Mouse (Mus musculus) intestine, postnatal 0 days (tissue): ENCODE results near the gene Srcin1. TPM values are rescaled to one million over a fixed set of nuclear protein-coding genes. Genes with fewer than 3 reads are reported as not detected.
A peak's percentile ranks its signal among the peaks of the same experiment; 100 is the strongest.

Source experiments
- ATAC-seq: fragments of 200-750 bp; cut with Nextera tagmentation; 2 replicates; pipeline ENCODE4 v1.8.0; 2017; ENCODE audit warnings: mild to moderate bottlenecking, moderate TSS enrichment, moderate library complexity
- H3K27ac ChIP-seq: fragments of 300-500 bp; sonication (generic); 2 replicates; pipeline ENCODE4 v1.5.1; 2014; ENCODE audit warnings: mild to moderate bottlenecking, low read depth, low read length, moderate library complexity
- H3K27me3 ChIP-seq: fragments of 300-500 bp; sonication (generic); replicated peaks from 2 replicates; pipeline ENCODE4 v1.6.1; 2014; ENCODE audit warnings: low read length, mixed read lengths; ENCODE audit not compliant: control insufficient read depth, insufficient read depth
- H3K36me3 ChIP-seq: fragments of 300-500 bp; sonication (generic); 2 replicates; pipeline ENCODE4 v1.6.1; 2014; ENCODE audit warnings: mild to moderate bottlenecking, moderate library complexity; ENCODE audit not compliant: control insufficient read depth, insufficient read depth
- H3K4me1 ChIP-seq: fragments of 300-500 bp; sonication (generic); replicated peaks from 2 replicates; pipeline ENCODE4 v1.6.1; 2014; ENCODE audit warnings: antibody characterized with exemption, low read length, mixed read lengths; ENCODE audit not compliant: control insufficient read depth, insufficient read depth
- H3K4me2 ChIP-seq: fragments of 300-500 bp; sonication (generic); replicated peaks from 2 replicates; pipeline ENCODE4 v1.6.1; 2014; ENCODE audit warnings: low read depth, mild to moderate bottlenecking, moderate library complexity
- H3K4me3 ChIP-seq: fragments of 300-500 bp; sonication (generic); 2 replicates; pipeline ENCODE4 v1.5.1; 2014; ENCODE audit warnings: low read depth, low read length
- H3K9ac ChIP-seq: fragments of 300-500 bp; sonication (generic); 2 replicates; pipeline ENCODE4 v1.6.1; 2014; ENCODE audit warnings: mild to moderate bottlenecking, low read depth, low read length
- H3K9me3 ChIP-seq: fragments of 300-500 bp; sonication (generic); 2 replicates; pipeline ENCODE4 v1.6.1; 2016; ENCODE audit warnings: mixed run types; ENCODE audit not compliant: control insufficient read depth
- CTCF ChIP-seq: sonication (generic); IDR thresholded peaks from 2 replicates; pipeline ENCODE4 v1.5.1; 2016; ENCODE audit warnings: low read depth, mild to moderate bottlenecking, control low read depth, antibody characterized with exemption, moderate library complexity
- WGBS: fragments of 180-500 bp; shearing (Covaris S2); extraction: QIAGEN DNeasy Blood & Tissue Kit; methylation state at CpG from one replicate; pipeline ENCODE4 v1.1.7; 2014; 5-methylcytosine and 5-hydroxymethylcytosine counted together
- polyA plus RNA-seq: library from polyadenylated mRNA; unstranded; fragments of >200 nt; fragmentation: Nextera tagmentation; extraction: Ambion mirVana; gene quantifications from 2 replicates; pipeline ENCODE4 v1.2.1, GENCODE M21; 2015

The Srcin1 gene
- polyA plus RNA-seq, 1 experiment from 2014 or later, result 0.18 TPM

DNA sequence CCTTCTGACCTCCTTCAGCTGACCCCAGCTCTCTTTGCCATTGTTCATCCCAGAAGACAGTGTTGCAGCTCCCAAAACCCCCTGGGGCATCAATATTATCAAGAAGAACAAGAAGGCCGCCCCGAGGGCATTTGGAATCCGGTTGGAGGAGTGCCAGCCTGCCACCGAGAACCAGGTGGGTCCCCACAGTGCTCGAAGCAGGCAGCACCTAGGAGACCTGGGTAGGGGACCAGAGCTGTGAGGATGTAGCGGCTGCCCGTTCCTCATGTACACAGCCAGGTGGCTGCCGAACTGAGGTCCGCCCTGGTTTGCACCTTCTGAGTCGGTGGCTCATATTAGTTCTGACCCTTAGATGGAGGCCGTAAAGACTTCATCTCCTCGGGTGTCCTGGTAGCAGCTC lies 110.0 kb downstream of the Srcin1 start:
- no peaks in the 10 kb centered on the region for H3K9me3 ChIP-seq
- no peak for ATAC-seq
- H3K4me2 ChIP-seq, result no peak overlapping the region
- no peak overlapping the region for H3K4me3 ChIP-seq
- no peak for TF ChIP-seq CTCF
- H3K27ac ChIP-seq, result no peak overlapping the region
- 90% methylated on average over 12 of the region's 12 CpGs for WGBS
- H3K9ac ChIP-seq, result no peak overlapping the region
- no peaks in the 10 kb centered on the region for H3K27me3 ChIP-seq
- H3K36me3 ChIP-seq, result peaks cover 70% of the 10 kb centered on the region
- no peaks in the 10 kb centered on the region for H3K4me1 ChIP-seq

- H3K4me2 ChIP-seq, result no peak overlapping the region
- no peak for ATAC-seq
- no peak overlapping the region for H3K27ac ChIP-seq
- WGBS, result 92% methylated on average over 4 of the region's 4 CpGs
- no peak overlapping the region for H3K4me3 ChIP-seq
- no peak for TF ChIP-seq CTCF
- no peak overlapping the region for H3K9ac ChIP-seq
- H3K36me3 ChIP-seq, result peaks cover 60% of the 10 kb centered on the region
- H3K27me3 ChIP-seq, result no peaks in the 10 kb centered on the region
- H3K9me3 ChIP-seq, result no peaks in the 10 kb centered on the region
- H3K4me1 ChIP-seq, result no peaks in the 10 kb centered on the region
Observed at GRCm38 (mm10) chr11:97463991-97464390, 112.0 kb downstream of the Srcin1 start.

DNA sequence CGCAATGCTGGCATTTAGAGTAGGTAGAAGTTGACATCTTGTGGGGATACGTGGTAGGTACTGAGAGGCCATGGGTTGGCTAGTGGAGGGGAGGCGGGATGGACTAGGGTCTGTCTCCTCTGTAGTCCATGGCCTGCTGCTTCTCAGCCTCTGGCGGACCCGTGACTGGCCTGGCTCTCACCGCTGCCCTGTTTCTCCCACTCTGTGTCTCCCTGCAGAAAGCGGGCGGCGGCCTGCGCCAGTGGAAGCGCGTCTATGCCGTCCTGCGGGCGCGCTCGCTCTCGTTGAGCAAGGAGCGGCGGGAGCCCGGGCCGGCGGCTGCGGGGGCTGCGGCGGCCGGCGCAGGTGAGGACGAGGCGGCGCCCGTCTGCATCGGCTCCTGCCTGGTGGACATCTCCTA lies 112.8 kb downstream of the Srcin1 start:
- Histone ChIP-seq H3K4me1 (no peaks in the 10 kb centered on the region), H3K9me3 (no peaks in the 10 kb centered on the region), H3K4me2 (no peak overlapping the region), H3K27ac (no peak overlapping the region), H3K27me3 (no peaks in the 10 kb centered on the region), H3K9ac (no peak overlapping the region), H3K4me3 (no peak overlapping the region), H3K36me3 (peaks cover 59% of the 10 kb centered on the region)
- no peak for TF ChIP-seq CTCF
- whole genome bisulfite sequencing, result 63% methylated on average over 33 of the region's 33 CpGs
- ATAC-seq, result no peak

- Histone ChIP-seq H3K4me2 (no peak overlapping the region), H3K27ac (no peak overlapping the region), H3K9me3 (no peaks in the 10 kb centered on the region), H3K4me3 (no peak overlapping the region), H3K9ac (no peak overlapping the region), H3K27me3 (no peaks in the 10 kb centered on the region), H3K36me3 (peaks cover 59% of the 10 kb centered on the region), H3K4me1 (no peaks in the 10 kb centered on the region)
- ATAC-seq, result no peak
- TF ChIP-seq CTCF, result 0 out of 2 replicates have a peak, but pooled peaks have one; percentile 12
- WGBS, result 91% methylated on average over 6 of the region's 6 CpGs
Observed at GRCm38 (mm10) chr11:97462538-97462937, 113.4 kb downstream of the Srcin1 start.

GRCm38 (mm10) chr11:97461307-97461820 lies 114.6 kb downstream of the Srcin1 start:
- H3K36me3 ChIP-seq, result peaks cover 56% of the 10 kb centered on the region

More at GRCm38 (mm10) chr11:97461307-97461820, 114.6 kb downstream of the Srcin1 start:
- no peak for ATAC-seq
- Histone ChIP-seq H3K4me3 (no peak overlapping the region), H3K27ac (no peak overlapping the region), H3K27me3 (no peaks in the 10 kb centered on the region), H3K9ac (no peak overlapping the region), H3K4me2 (no peak overlapping the region), H3K9me3 (no peaks in the 10 kb centered on the region), H3K4me1 (no peaks in the 10 kb centered on the region)
- no peak for TF ChIP-seq CTCF
- 82% methylated on average over 3 of the region's 3 CpGs for WGBS

Other genes starting within 250 kb of the Srcin1 start
- gene Gpr179, start 224.1 kb downstream of the Srcin1 start, polyA plus RNA-seq, result 0.07 and 0.20 TPM in 2 replicates
- 2.4 and 2.5 TPM in 2 replicates for gene Socs7, start 213.6 kb downstream of the Srcin1 start, polyA plus RNA-seq
- 3.5 and 4.6 TPM in 2 replicates for gene Arhgap23, start 160.7 kb downstream of the Srcin1 start, polyA plus RNA-seq
- 0.10 and 0.21 TPM in 2 replicates for gene 4933428G20Rik, start 75.8 kb downstream of the Srcin1 start, polyA plus RNA-seq
- gene Epop, start 53.5 kb upstream of the Srcin1 start, polyA plus RNA-seq, result 1.1 and 1.3 TPM in 2 replicates
- gene Mllt6, start 87.2 kb upstream of the Srcin1 start, polyA plus RNA-seq, result 1.4 and 1.6 TPM in 2 replicates
- 122 and 123 TPM in 2 replicates for gene Cisd3, start 109.6 kb upstream of the Srcin1 start, polyA plus RNA-seq
- 7.9 and 8.9 TPM in 2 replicates for gene Pcgf2, start 124.3 kb upstream of the Srcin1 start, polyA plus RNA-seq
- 391 and 439 TPM in 2 replicates for gene Psmb3, start 127.2 kb upstream of the Srcin1 start, polyA plus RNA-seq
- 0.43 and 0.63 TPM in 2 replicates for gene Pip4k2b, start 168.5 kb upstream of the Srcin1 start, polyA plus RNA-seq
- gene Cwc25, start 190.4 kb upstream of the Srcin1 start, polyA plus RNA-seq, result 8.5 and 9.8 TPM in 2 replicates
- gene 1700001P01Rik, start 199.7 kb upstream of the Srcin1 start, polyA plus RNA-seq, result not detected in 2 replicates
- 538 and 555 TPM in 2 replicates for gene Rpl23, start 206.3 kb upstream of the Srcin1 start, polyA plus RNA-seq
- gene Lasp1, start 222.8 kb upstream of the Srcin1 start, polyA plus RNA-seq, result 98.2 and 103 TPM in 2 replicates